In the genomic region with DNA sequence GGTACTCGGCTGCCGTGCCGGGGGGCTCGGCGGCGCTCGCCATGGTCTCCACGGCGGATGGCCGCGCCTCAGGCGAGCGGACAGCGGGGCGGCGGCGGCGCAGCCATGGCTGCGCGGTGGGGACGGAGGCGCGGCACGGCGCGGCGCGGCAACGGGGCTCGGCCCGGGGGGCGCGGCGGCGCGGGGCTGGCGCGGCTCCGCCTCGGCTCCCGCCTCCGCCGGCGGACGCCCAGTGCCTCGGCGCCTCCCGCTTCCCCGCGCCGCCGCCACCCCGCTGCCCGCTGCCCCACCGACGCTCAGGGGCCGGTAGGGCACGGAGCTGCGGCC, we compare ENCODE assay signal across 8 mouse cellular contexts. TPM values are rescaled to one million over a fixed set of nuclear protein-coding genes. Genes with fewer than 3 reads are reported as not detected.
A peak's percentile ranks its signal among the peaks of the same experiment; 100 is the strongest.
DNase-seq lines count a peak whose midpoint lies in the region; ATAC-seq and TF ChIP-seq lines count a peak whose summit lies in the region.

No protein-coding gene starts in this region.

- H3K9ac ChIP-seq in heart, embryonic 14.5 days (ENCODE audit: low read length), result peak overlapping the region; percentile 89
- H3K9ac ChIP-seq in ES-E14 (ENCODE audit: insufficient read depth, low read depth, low read length, poor library complexity, severe bottlenecking), result peak overlapping the region; percentile 71
- peak overlapping the region; percentile 66 for H3K9ac ChIP-seq in forebrain, postnatal 0 days

- under 1% methylated on average over 55 of the region's 59 CpGs for WGBS in heart, embryonic 14.5 days
- under 1% methylated on average over 40 of the region's 59 CpGs for WGBS in forebrain, postnatal 0 days
- WGBS in midbrain, embryonic 10.5 days, result 3% methylated on average over 58 of the region's 59 CpGs

- H3K27me3 ChIP-seq in heart, embryonic 14.5 days (ENCODE audit: control insufficient read depth, insufficient read depth, low read length), result no peaks in the 10 kb centered on the region
- no peaks in the 10 kb centered on the region for H3K27me3 ChIP-seq in forebrain, postnatal 0 days (ENCODE audit: insufficient read depth, low read length)
- peaks cover 26% of the 10 kb centered on the region for H3K27me3 ChIP-seq in midbrain, embryonic 10.5 days (ENCODE audit: low read depth, poor library complexity, severe bottlenecking)

- H3K9me3 ChIP-seq in heart, embryonic 14.5 days (ENCODE audit: control insufficient read depth, low read length), result peaks cover 7% of the 10 kb centered on the region
- H3K9me3 ChIP-seq in ES-E14 (ENCODE audit: control insufficient read depth, insufficient read depth, low read depth, low read length), result no peaks in the 10 kb centered on the region
- no peaks in the 10 kb centered on the region for H3K9me3 ChIP-seq in forebrain, postnatal 0 days (ENCODE audit: low read length)
- peaks cover 26% of the 10 kb centered on the region for H3K9me3 ChIP-seq in midbrain, embryonic 10.5 days (replicated peaks)

- ATAC-seq in heart, embryonic 14.5 days (ENCODE audit: insufficient number of reproducible peaks, insufficient read depth, low FRiP score, low read depth), result no peak
- ATAC-seq in forebrain, postnatal 0 days, result peak; percentile 32
- ATAC-seq in monocyte, adult 5-6 weeks (replicated peaks; ENCODE audit: insufficient number of reproducible peaks, low FRiP score, low TSS enrichment, poor library complexity, severe bottlenecking), result no peak

- TF ChIP-seq CTCF in forebrain, postnatal 0 days (IDR thresholded peaks at IDR 0.05; ENCODE audit: low read depth), result no peak

- no peaks in the 10 kb centered on the region for H3K36me3 ChIP-seq in heart, embryonic 14.5 days (ENCODE audit: control insufficient read depth, insufficient read depth, low read length)
- no peaks in the 10 kb centered on the region for H3K36me3 ChIP-seq in ES-E14 (ENCODE audit: control insufficient read depth, insufficient read depth, low read length, poor library complexity, severe bottlenecking)
- no peaks in the 10 kb centered on the region for H3K36me3 ChIP-seq in forebrain, postnatal 0 days (ENCODE audit: insufficient read depth)
- H3K36me3 ChIP-seq in midbrain, embryonic 10.5 days, result no peaks in the 10 kb centered on the region

- no peak for DNase-seq in heart, adult 18-20 months
- no peak for DNase-seq in ES-E14 (ENCODE audit: low read depth, low spot score)
- no peak for DNase-seq in forebrain, postnatal 0 days
- DNase-seq in midbrain, embryonic 10.5 days (ENCODE audit: low spot score), result no peak
- no peak for DNase-seq in cerebellum, postnatal 4 days (ENCODE audit: low spot score in 2 of 2)
- DNase-seq in spleen, postnatal 4 days (ENCODE audit: low spot score in 2 of 2), result no peak

- peak overlapping the region; percentile 97 for H3K4me2 ChIP-seq in heart, embryonic 14.5 days (ENCODE audit: low read length)
- peak overlapping the region; percentile 98 for H3K4me2 ChIP-seq in forebrain, postnatal 0 days (ENCODE audit: low read depth)

- in situ Hi-C loops in ES-E14 (cut with MboI; ENCODE audit: low sequenced_read_pairs in 2 of 2, unreplicated experiment in 2 of 2), result no loop called here

- peak overlapping the region; percentile 77 to 79 for H3K4me3 ChIP-seq in heart, embryonic 14.5 days (ENCODE audit: control insufficient read depth in 1 of 2, insufficient read depth in 1 of 2, low read depth in 1 of 2, low read length in 2 of 2)
- H3K4me3 ChIP-seq in ES-E14 (ENCODE audit: insufficient read depth in 1 of 2, low read depth in 1 of 2, low read length in 2 of 2, poor library complexity in 1 of 2, severe bottlenecking in 1 of 2), result peak overlapping the region; percentile 85 to 100
- peak overlapping the region; percentile 75 for H3K4me3 ChIP-seq in forebrain, postnatal 0 days (ENCODE audit: low read depth, low read length)
- H3K4me3 ChIP-seq in midbrain, embryonic 10.5 days, result peak overlapping the region; percentile 78

- peaks cover 16 to 41% of the 10 kb centered on the region in 2 experiments for H3K4me1 ChIP-seq in heart, embryonic 14.5 days (ENCODE audit: control insufficient read depth in 2 of 2, insufficient read depth in 2 of 2, low read length in 2 of 2)
- peaks cover 2% of the 10 kb centered on the region in 2 experiments; a peak in 2 of 4 replicates for H3K4me1 ChIP-seq in ES-E14 (ENCODE audit: control insufficient read depth in 2 of 2, insufficient read depth in 2 of 2, low read length in 2 of 2, poor library complexity in 1 of 2)
- H3K4me1 ChIP-seq in forebrain, postnatal 0 days (ENCODE audit: insufficient read depth), result 0 out of 2 replicates have a peak, but pooled peaks cover 4% of the 10 kb centered on the region
- peaks cover 51% of the 10 kb centered on the region for H3K4me1 ChIP-seq in midbrain, embryonic 10.5 days

- H3K27ac ChIP-seq in heart, embryonic 14.5 days (replicated peaks in 1 of 2; ENCODE audit: control insufficient read depth in 1 of 2, insufficient read depth in 1 of 2, low read depth in 2 of 2, low read length in 2 of 2), result peak overlapping the region; percentile 26 to 77; a peak in 3 of 4 replicates
- H3K27ac ChIP-seq in ES-E14 (ENCODE audit: insufficient read depth, low read depth, low read length, poor library complexity, severe bottlenecking), result no peak overlapping the region
- peak overlapping the region; percentile 64; the same call in 1 of the 2 replicates for H3K27ac ChIP-seq in forebrain, postnatal 0 days (ENCODE audit: low read depth, low read length)
- peak overlapping the region; percentile 85 for H3K27ac ChIP-seq in midbrain, embryonic 10.5 days (replicated peaks)

TF ChIP-seq in ES-E14, 5 proteins besides CTCF, POLR2A, EP300 and RAD21:
- no peak for TF ChIP-seq CHD2 (IDR thresholded peaks at IDR 0.05; ENCODE audit: low read depth, low read length)
- no peak for TF ChIP-seq MAFK (IDR thresholded peaks at IDR 0.05; ENCODE audit: insufficient read depth, low read depth, low read length)
- TF ChIP-seq ZC3H11A (IDR thresholded peaks at IDR 0.05; ENCODE audit: borderline replicate concordance, low read depth, low read length), result no peak
- TF ChIP-seq HCFC1 (IDR thresholded peaks at IDR 0.05; ENCODE audit: borderline replicate concordance, insufficient read depth, low read length), result no peak
- no peak for TF ChIP-seq ZNF384 (IDR thresholded peaks at IDR 0.05; ENCODE audit: low read depth, low read length)

RNA-seq across cellular contexts. Expression of a gene that starts 0.2 kb away (rescaled TPM):
- polyA plus RNA-seq in heart, embryonic 14.5 days (2014; fragmentation: Nextera tagmentation; extraction: Ambion mirVana), result 24.1 and 28.6 TPM in 2 replicates
- 100 to 1,000 TPM; 133 to 153 TPM for total RNA-seq in heart, adult 18-20 months (2021)
- 18.8 and 25.4 TPM in 2 replicates for total RNA-seq in ES-E14 (2012; rRNA removed)
- 73.2 and 103 TPM in 2 replicates for total RNA-seq in forebrain, postnatal 0 days (2014; rRNA removed)
- 14.9 and 21.8 TPM in 2 replicates for polyA plus RNA-seq in forebrain, postnatal 0 days (2015; fragmentation: Nextera tagmentation; extraction: Ambion mirVana)
- 9.3 and 10.7 TPM in 2 replicates for polyA plus RNA-seq in midbrain, embryonic 10.5 days (2016; fragmentation: Nextera tagmentation; extraction: Ambion mirVana)
- total RNA-seq in monocyte, adult 5-6 weeks (2017), result 16.6 to 50.9 TPM (median 25.0 TPM) in 3 replicates
